Mouse (Mus musculus) frontal cortex, postnatal 14 days (tissue): Measurements from ENCODE around the gene Pcbp4.

Experiments
- DNase-seq, 2 experiments: peaks; one replicate each; pipeline ENCODE4 v3.0.0; 2022; ENCODE audit warnings: low spot score in 2 of 2

Gene Pcbp4

GRCm38 (mm10) chr9:106453271-106454070 is at the start of gene Pcbp4:
Gene Pcbp4 (plus strand): TSS chr9:106453291.
- DNase-seq, result no peak

GRCm38 (mm10) chr9:106405275-106405674 is 47.8 kb upstream of the Pcbp4 start:
- no peak for DNase-seq

- DNase-seq, result no peak
These were observed 46.5 kb upstream of the Pcbp4 start for GRCm38 (mm10) chr9:106406443-106407078.

GRCm38 (mm10) chr9:106409096-106409495 is 44.0 kb upstream of the Pcbp4 start:
- DNase-seq, result no peak

GRCm38 (mm10) chr9:106410086-106410650 is 42.9 kb upstream of the Pcbp4 start:
- no peak for DNase-seq

- peak in 1 of 2 experiments; percentile 64 for DNase-seq
These were observed 41.9 kb upstream of the Pcbp4 start for GRCm38 (mm10) chr9:106411091-106411594.

GRCm38 (mm10) chr9:106411729-106412128 is 41.4 kb upstream of the Pcbp4 start:
- DNase-seq, result no peak

- DNase-seq, result no peak
These were observed 40.9 kb upstream of the Pcbp4 start for GRCm38 (mm10) chr9:106412210-106412609.

- no peak for DNase-seq
These were observed 39.5 kb upstream of the Pcbp4 start for GRCm38 (mm10) chr9:106413606-106414005.

- DNase-seq, result no peak
These were observed 36.3 kb upstream of the Pcbp4 start for GRCm38 (mm10) chr9:106416826-106417225.

GRCm38 (mm10) chr9:106417841-106418625 is 35.1 kb upstream of the Pcbp4 start:
- DNase-seq, result peak; percentile 92 to 96

- DNase-seq, result no peak
These were observed 32.5 kb upstream of the Pcbp4 start for GRCm38 (mm10) chr9:106420608-106421007.

GRCm38 (mm10) chr9:106421033-106421864 is 31.8 kb upstream of the Pcbp4 start:
- DNase-seq, result no peak

- DNase-seq, result peak; percentile 78 to 89
These were observed 31.3 kb upstream of the Pcbp4 start for GRCm38 (mm10) chr9:106421865-106422160.

GRCm38 (mm10) chr9:106428719-106429220 is 24.3 kb upstream of the Pcbp4 start:
- no peak for DNase-seq

GRCm38 (mm10) chr9:106429221-106430014 is 23.7 kb upstream of the Pcbp4 start, which contains the start of gene Rpl29:
Gene Rpl29 (plus strand): TSS chr9:106429454.
- peak; percentile 91 to 93 for DNase-seq

GRCm38 (mm10) chr9:106430015-106430264 is 23.2 kb upstream of the Pcbp4 start:
- DNase-seq, result no peak

GRCm38 (mm10) chr9:106433389-106433788 is 19.7 kb upstream of the Pcbp4 start:
- DNase-seq, result no peak

GRCm38 (mm10) chr9:106436566-106436965 is 16.5 kb upstream of the Pcbp4 start:
- DNase-seq, result no peak

GRCm38 (mm10) chr9:106442680-106443079 is 10.4 kb upstream of the Pcbp4 start:
- DNase-seq, result no peak
